Mouse (Mus musculus) cortical plate, adult 2 months (tissue): ENCODE measurements around the gene Rrh.

ENCODE experiments used
- CTCF ChIP-seq: fragments of 200-500 bp; IDR thresholded peaks from 2 replicates; pipeline ENCODE4 v1.5.1; 2011; ENCODE audit warnings: mild to moderate bottlenecking, control low read depth, low read length; ENCODE audit not compliant: insufficient read depth; ENCODE audit errors: extremely low read depth
- POLR2A ChIP-seq: fragments of 200-500 bp; IDR thresholded peaks from 2 replicates; pipeline ENCODE4 v1.6.1; 2011; ENCODE audit warnings: mild to moderate bottlenecking, low read length, control low read depth; ENCODE audit not compliant: insufficient read depth; ENCODE audit errors: extremely low read depth

- no peak for TF ChIP-seq CTCF
- TF ChIP-seq POLR2A = no peak
Observed at GRCm38 (mm10) chr3:129826691-129827090, 4.3 kb upstream of the Rrh start.
